Mouse (Mus musculus): ENCODE results near the gene Rnd2. TPM values are rescaled to one million over a fixed set of nuclear protein-coding genes. Genes with fewer than 3 reads are reported as not detected.

The Rnd2 gene
- polyA plus RNA-seq (2017; shearing (Covaris generic)), result under 1 TPM; 0.21 to 0.35 TPM

DNA sequence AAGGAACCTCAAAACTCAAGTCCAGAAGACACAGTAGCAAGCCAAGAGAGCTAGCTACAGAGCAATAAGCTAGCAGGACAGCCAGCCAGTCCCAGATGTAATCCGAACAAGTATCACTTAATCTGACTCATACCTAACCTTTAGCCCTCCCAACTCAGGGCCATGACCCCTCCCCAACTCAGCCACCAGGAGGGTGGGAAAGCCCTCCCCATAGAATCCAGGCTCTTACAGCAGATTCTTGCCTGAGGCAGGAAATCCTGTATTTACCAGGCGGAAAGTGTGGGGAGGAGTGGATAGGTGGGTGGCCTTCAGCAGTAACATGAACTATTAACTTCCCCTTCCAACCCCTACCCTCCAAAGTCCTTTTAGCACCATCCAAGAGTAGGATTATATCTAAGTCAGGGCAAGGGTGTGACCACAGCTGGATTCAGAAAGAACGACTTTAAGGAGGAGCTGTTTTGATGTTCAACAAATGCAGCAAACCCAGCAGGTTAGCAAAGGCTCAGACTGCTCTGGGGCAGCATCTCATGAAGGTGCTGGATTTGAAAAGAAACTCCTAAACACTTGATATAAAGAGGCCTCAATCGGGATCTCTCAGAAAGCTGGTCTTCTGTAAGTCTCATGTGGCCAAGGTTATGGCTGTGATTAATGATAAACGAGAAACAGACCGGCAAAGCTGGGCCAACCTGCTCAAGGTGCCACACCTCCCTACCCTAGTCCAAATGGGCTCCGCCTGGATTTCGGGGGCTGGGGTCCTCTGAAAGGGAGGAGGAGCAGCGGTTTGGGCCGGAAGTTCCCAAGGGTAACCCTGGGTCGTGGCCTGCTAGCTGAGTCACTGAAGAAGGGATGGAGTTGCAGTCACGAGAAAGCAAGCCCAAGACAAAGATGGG is at the start of gene Rnd2:
Gene Rnd2 (plus strand): TSS at position 789 of the 890 bp plus-strand sequence.

DNA sequence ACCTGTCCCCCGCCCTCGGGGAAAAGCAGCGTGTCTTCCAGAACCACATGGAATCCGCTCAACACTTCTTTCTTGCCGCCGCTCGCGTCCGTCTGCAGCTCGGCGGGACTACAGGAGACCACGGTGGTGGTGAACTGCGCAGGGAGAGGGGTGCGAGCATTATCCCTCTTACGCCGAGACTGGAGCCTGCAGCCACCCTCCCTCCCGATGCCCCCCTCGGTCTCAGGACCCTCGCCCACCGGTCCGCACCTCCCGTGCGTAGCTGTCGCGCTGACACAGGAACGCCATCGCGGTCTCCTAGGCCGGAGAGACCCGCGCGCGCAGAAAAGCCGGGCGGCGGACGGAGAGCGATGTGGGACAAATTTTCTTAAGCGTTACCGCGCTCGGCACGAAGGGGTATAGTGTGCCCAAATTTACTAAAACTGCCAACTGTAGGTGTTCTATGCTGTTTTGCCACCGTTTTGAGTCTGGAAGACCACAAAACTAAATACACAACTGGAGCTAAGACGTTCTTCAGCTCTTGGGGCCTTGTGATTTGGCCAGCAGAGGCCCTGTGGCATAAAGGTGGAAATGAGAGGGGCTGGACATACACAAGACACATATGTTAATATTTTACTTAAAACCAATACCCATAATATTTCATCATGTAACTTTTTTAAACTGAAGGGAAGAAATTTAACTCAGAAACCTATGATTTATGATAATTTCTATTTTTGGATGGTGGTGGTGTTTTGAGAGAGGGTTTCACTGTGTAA is 47.5 kb upstream of the Rnd2 start, which contains the start of gene Aarsd1:
Gene Aarsd1 (minus strand): TSS at position 515 of the 755 bp plus-strand sequence.

DNA sequence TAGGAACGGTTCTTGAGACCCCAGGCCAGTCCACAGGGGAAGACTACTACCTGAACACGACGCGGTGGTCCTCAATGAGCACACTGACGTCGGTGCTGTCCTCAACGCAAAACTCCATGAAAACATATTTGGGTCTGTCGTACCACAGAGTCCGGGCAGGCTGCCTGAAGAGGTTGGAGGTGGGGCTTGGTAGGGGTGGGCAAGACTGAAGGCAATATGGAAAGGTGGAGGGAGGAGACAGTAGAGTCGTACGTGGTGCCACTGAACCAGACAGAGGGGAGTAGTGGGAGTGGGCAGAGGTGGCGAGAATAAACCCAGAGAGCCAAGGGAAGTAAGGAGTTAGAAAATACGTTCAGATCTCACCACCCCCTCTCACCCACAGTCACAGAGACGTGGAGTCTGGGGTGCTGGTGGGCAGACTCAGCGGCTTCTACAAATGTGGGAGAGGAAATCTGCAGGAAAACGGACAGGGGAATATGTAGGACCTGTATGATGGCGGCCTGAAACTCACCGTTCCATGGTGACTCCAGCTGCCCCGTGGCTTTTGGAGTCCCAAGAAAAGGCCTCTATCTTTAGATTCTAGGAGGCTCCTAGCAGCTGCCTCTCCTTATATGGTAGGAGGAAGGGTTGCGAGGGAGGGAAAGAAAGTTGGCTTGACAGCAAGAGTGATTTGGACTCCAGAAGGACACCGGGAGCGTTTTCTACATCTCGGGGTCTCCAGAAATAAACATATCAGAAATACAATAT is 40.5 kb upstream of the Rnd2 start, which contains the start of gene Gm27029:
Gene Gm27029 (minus strand): TSS at position 692 of the 747 bp plus-strand sequence.

DNA sequence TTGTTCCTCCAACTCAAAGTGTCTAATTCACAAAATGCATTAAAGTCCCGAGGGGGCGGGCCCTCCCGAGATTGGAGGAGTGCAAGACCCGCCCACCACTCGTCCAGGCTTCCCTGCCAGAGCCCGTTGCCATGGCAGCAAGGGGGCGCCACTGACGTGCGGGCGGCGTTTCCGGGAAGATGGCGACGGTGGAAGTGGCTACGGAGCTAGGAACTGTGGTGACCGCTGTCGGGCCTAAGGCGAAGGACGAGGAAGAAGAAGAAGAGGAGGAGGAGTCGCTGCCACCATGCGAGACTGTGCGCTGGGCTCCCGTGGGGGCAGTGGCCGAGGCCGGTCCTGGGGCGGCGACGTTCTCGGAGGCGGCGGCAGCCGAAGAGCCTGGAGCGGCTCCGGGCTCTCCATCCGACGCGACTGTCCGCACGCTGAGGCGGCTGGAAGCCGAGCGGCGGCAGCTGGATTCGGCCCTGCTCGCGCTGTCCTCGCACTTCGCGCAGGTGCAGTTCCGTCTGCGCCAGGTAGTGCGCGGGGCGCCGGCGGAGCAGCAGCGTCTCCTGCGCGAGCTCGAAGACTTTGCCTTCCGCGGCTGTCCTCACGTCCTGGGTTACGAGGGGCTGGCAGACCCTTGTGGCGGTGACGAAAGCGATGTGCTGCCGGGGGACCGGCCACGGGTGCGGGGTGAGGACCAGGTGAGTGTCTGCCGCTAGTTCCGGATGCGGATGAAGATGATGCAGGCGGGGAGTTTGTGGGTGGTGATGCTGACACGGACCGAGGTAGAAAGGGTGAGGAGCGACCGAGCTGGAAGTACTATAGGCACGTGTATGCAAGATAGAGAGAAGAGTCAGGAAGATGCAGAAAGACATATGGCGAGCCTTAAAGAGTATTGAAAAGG is 39.6 kb upstream of the Rnd2 start, which contains the start of the genes Rundc1 and Ptges3l:
Gene Rundc1 (plus strand): TSS at position 161 of the 889 bp plus-strand sequence.
Gene Ptges3l (minus strand): TSS at position 409 of the 889 bp plus-strand sequence.

DNA sequence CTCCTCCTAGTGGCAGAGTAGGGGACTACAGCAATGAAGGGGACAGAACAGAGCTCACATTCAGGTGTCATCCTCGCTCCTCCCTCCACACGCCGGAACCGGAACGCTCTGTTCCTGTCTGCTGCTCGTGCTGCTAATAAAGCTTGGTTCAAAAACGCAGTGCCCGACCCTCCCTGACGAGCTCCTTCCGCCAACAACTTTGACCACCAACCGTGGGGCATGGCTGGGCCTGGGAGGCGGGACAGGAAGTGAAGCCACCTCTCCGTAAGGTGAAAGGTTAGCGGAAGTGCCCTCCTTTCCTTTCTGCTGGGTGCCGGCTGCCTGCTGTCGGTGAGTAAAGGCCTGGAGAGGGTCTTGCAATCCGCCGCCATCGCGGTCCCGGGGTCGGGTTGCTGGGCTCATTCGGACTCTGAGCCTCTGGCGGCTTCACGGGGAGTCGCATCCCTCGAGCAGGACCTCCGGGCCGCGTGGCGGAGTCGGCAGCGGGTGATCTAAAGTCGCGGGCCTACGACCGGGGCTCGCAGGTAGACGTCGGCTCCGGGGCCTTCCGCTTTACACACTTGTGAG is 22.6 kb upstream of the Rnd2 start, which contains the start of gene Rpl27:
Gene Rpl27 (plus strand): TSS at position 172 of the 567 bp plus-strand sequence.

DNA sequence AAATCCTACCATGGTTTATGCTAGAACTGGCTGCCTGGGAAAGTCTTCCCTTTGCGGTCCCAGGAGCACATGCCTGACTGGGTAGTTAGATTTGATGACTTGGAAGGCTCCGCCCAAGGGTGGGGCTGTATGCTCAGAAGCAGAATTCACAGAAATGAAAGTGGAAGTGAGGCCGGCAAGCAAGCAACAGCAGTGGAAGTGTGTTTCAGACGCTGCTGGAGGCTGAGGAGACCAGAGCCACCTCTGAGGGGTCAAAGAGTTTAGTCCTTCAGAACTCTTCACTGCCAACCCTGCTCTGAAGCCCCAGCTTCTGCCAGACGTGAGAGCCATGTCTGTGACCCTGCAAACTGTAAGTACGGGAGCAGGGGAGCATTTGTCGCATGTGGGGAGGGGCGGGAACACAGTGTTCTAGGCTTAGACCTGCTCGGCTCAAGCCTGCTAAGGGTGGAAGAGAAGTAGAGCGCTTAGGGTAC is 16.5 kb upstream of the Rnd2 start, which contains the start of gene Ifi35:
Gene Ifi35 (plus strand): TSS at position 134 of the 473 bp plus-strand sequence.

DNA sequence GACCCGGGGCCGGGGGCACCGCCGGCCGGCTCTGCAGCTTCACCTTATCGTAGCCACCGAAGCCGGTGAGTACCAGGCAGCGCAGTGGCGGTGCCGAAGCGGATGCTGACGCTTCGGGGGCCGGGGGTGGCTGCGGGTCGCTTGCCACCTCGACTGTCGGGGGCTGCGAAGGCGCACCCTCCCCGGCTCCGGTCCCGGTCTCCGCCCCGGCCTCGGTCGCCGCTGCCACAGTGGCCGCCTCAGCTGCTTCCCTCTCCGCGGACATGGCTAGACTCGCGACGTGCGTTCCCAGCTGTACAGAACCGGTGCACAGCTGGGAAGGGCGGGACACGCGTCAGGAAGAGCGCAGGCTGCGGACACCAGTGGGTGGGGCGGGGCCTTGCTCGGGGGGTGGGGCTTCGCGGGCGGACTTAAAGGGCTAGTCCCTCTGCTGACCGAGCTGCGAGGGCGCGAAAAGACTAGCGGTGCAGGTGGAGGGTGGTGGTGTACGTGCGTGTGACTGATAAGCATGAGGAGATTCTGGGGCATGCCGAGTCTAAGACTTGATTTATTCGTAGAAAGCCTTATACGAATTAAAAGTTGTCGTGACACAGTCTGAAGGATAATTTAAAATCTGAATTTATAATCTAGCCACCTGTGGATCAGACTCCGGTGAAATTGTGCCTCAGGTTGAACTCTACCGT is 1.2 kb downstream of the Rnd2 start, which contains the start of gene Vat1:
Gene Vat1 (minus strand): TSS at position 362 of the 683 bp plus-strand sequence.

Other genes with a start within 250 kb of the Rnd2 start
- gene Ezh1, start 238.5 kb upstream of the Rnd2 start, polyA plus RNA-seq (2017; shearing (Covaris generic)), result 10 to 100 TPM; 43.0 to 68.3 TPM
- gene Ramp2, start 219.0 kb upstream of the Rnd2 start, polyA plus RNA-seq (2017; shearing (Covaris generic)), result under 1 TPM; 0.41 to 0.55 TPM
- gene Vps25, start 211.3 kb upstream of the Rnd2 start, polyA plus RNA-seq (2017; shearing (Covaris generic)), result 100 to 1,000 TPM; 156 to 177 TPM
- gene Wnk4, start 204.4 kb upstream of the Rnd2 start, polyA plus RNA-seq (2017; shearing (Covaris generic)), result 1 to 10 TPM; 1.3 to 5.1 TPM
- 1 to 10 TPM in 1 of 2 experiments, under 1 TPM in 1; 0.41 to 1.2 TPM for gene Cntd1, start 186.0 kb upstream of the Rnd2 start, polyA plus RNA-seq (2017; shearing (Covaris generic))
- gene Coa3, start 185.9 kb upstream of the Rnd2 start, polyA plus RNA-seq (2017; shearing (Covaris generic)), result 100 to 1,000 TPM; 101 to 118 TPM
- gene Becn1, start 162.7 kb upstream of the Rnd2 start, polyA plus RNA-seq (2017; shearing (Covaris generic)), result 100 to 1,000 TPM; 223 to 228 TPM
- 100 to 1,000 TPM; 157 to 201 TPM for gene Psme3, start 148.8 kb upstream of the Rnd2 start, polyA plus RNA-seq (2017; shearing (Covaris generic))
- gene Aoc2, start 139.9 kb upstream of the Rnd2 start, polyA plus RNA-seq (2017; shearing (Covaris generic)), result 1 to 10 TPM; 1.8 to 2.4 TPM
- gene Aoc3, start 134.4 kb upstream of the Rnd2 start, polyA plus RNA-seq (2017; shearing (Covaris generic)), result not detected
- not detected for gene G6pc, start 97.4 kb upstream of the Rnd2 start, polyA plus RNA-seq (2017; shearing (Covaris generic))
- gene Aarsd1, start 47.4 kb upstream of the Rnd2 start, polyA plus RNA-seq (2017; shearing (Covaris generic)), result 10 to 100 TPM; 33.3 to 40.7 TPM
- gene Gm27029, start 40.2 kb upstream of the Rnd2 start, polyA plus RNA-seq (2017; shearing (Covaris generic)), result 1 to 10 TPM; 3.0 to 3.5 TPM
- gene Rundc1, start 39.9 kb upstream of the Rnd2 start, polyA plus RNA-seq (2017; shearing (Covaris generic)), result 10 to 100 TPM; 17.1 to 29.7 TPM
- 1 to 10 TPM; 4.2 to 4.6 TPM for gene Ptges3l, start 39.7 kb upstream of the Rnd2 start, polyA plus RNA-seq (2017; shearing (Covaris generic))
- 100 to 1,000 TPM; 318 to 457 TPM for gene Rpl27, start 22.7 kb upstream of the Rnd2 start, polyA plus RNA-seq (2017; shearing (Covaris generic))
- gene Ifi35, start 16.6 kb upstream of the Rnd2 start, polyA plus RNA-seq (2017; shearing (Covaris generic)), result 100 to 1,000 TPM; 188 to 201 TPM
- under 1 TPM; 0.32 to 0.74 TPM for gene Vat1, start 1.2 kb downstream of the Rnd2 start, polyA plus RNA-seq (2017; shearing (Covaris generic))
- gene Brca1, start 87.0 kb downstream of the Rnd2 start, polyA plus RNA-seq (2017; shearing (Covaris generic)), result 1 to 10 TPM; 4.3 to 7.9 TPM
- gene Nbr1, start 87.2 kb downstream of the Rnd2 start, polyA plus RNA-seq (2017; shearing (Covaris generic)), result 10 to 100 TPM; 66.8 to 74.1 TPM
- gene Tmem106a, start 117.2 kb downstream of the Rnd2 start, polyA plus RNA-seq (2017; shearing (Covaris generic)), result 10 to 100 TPM in 1 of 2 experiments, 1 to 10 TPM in 1; 8.4 to 13.3 TPM
- gene Gm11634, start 134.3 kb downstream of the Rnd2 start, polyA plus RNA-seq (2017; shearing (Covaris generic)), result under 1 TPM in 1 of 2 experiments, not detected in 1; 0.30 TPM
- 10 to 100 TPM; 38.5 to 54.0 TPM for gene Rdm1, start 162.2 kb downstream of the Rnd2 start, polyA plus RNA-seq (2017; shearing (Covaris generic))
- 1 to 10 TPM; 1.8 to 2.0 TPM for gene Arl4d, start 200.5 kb downstream of the Rnd2 start, polyA plus RNA-seq (2017; shearing (Covaris generic))

Measured in activated CD4-positive, CD25-positive, alpha-beta regulatory T cell (primary cell).